Mouse (Mus musculus) embryonic facial prominence, embryonic 13.5 days (tissue): ENCODE measurements around the gene Kyat1. TPM values are rescaled to one million over a fixed set of nuclear protein-coding genes. Genes with fewer than 3 reads are reported as not detected.
A peak's percentile ranks its signal among the peaks of the same experiment; 100 is the strongest.

Experiments
- ATAC-seq: fragments of 200-750 bp; cut with Nextera tagmentation; 2 replicates; pipeline ENCODE4 v1.8.0; 2017; ENCODE audit warnings: low read depth; ENCODE audit not compliant: insufficient number of reproducible peaks, insufficient read depth, low FRiP score, low TSS enrichment
- H3K27ac ChIP-seq: fragments of 300-500 bp; sonication (generic); 2 replicates; pipeline ENCODE4 v1.5.1; 2015; ENCODE audit warnings: moderate library complexity, mild to moderate bottlenecking, inconsistent platforms
- H3K27me3 ChIP-seq: fragments of 300-500 bp; sonication (generic); 2 replicates; pipeline ENCODE4 v1.6.1; 2015; ENCODE audit warnings: mild to moderate bottlenecking, inconsistent platforms
- H3K36me3 ChIP-seq: fragments of 300-500 bp; sonication (generic); 2 replicates; pipeline ENCODE4 v1.6.1; 2015; ENCODE audit warnings: mild to moderate bottlenecking, inconsistent platforms
- H3K4me1 ChIP-seq: fragments of 300-500 bp; sonication (generic); 2 replicates; pipeline ENCODE4 v1.6.1; 2015; ENCODE audit warnings: inconsistent platforms
- H3K4me2 ChIP-seq: fragments of 300-500 bp; sonication (generic); 2 replicates; pipeline ENCODE4 v1.6.1; 2015; ENCODE audit warnings: moderate library complexity, mild to moderate bottlenecking, inconsistent platforms
- H3K4me3 ChIP-seq: fragments of 300-500 bp; sonication (generic); 2 replicates; pipeline ENCODE4 v1.5.1; 2015; ENCODE audit warnings: mild to moderate bottlenecking, inconsistent platforms
- H3K9ac ChIP-seq: fragments of 300-500 bp; sonication (generic); 2 replicates; pipeline ENCODE4 v1.6.1; 2015; ENCODE audit warnings: mild to moderate bottlenecking, inconsistent platforms
- H3K9me3 ChIP-seq: fragments of 300-500 bp; sonication (generic); 2 replicates; pipeline ENCODE4 v1.6.1; 2016; ENCODE audit warnings: inconsistent platforms
- WGBS: fragments of 180-500 bp; shearing (Covaris S2); methylation state at CpG from one replicate; pipeline ENCODE4 v1.1.7; 2015; ENCODE audit warnings: mixed read lengths; 5-methylcytosine and 5-hydroxymethylcytosine counted together
- polyA plus RNA-seq: library from polyadenylated mRNA; unstranded; fragments of >200 nt; fragmentation: Nextera tagmentation; extraction: Ambion mirVana; gene quantifications from 2 replicates; pipeline ENCODE4 v1.2.1, GENCODE M21; 2015

Kyat1 gene
- 9.4 and 10.0 TPM in 2 replicates for polyA plus RNA-seq

DNA sequence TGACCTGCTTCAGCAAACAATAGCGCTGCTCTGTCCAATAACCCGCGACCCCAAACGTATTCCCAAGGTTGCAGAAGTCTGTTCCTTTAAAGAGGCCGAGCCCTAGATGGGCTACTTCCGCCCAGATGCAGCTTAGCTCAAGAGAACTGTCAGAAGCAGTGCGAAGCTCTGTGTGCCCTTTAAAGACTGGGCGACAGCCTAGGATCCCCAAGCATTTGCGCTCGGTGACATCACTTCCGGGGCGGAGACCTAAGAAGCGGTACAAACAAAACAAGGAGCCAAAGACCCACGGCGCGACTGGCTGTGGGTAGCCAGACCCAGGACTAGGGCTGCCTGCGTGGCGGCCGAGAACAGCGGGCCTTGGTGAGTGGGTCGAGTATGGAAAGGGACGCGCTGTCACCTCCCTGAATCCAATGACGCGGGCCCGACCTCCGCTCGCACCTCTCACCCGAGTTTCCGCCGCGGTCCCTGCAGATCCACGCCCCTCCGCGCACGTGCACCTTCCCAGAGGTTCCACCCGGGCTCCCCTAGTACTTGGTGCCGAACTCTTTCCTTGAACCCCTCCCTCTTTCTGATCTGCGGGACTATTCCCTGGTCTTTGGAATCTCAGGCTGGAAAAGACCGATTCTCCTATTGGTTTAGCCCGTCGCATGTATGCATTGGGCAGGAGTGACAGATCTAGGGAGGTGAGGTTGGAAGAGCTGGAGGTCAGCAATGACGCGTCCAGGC, at the start of gene Kyat1:
Gene Kyat1, minus strand, starts transcription at position 219 of the 729 bp plus-strand sequence.
- H3K4me2 ChIP-seq: peak within 1 kb of the TSS; percentile 89
- H3K9ac ChIP-seq: peak within 1 kb of the TSS; percentile 71
- peaks cover 14% of the 10 kb centered on the region for H3K4me1 ChIP-seq
- peak within 1 kb of the TSS; percentile 63 for H3K4me3 ChIP-seq
- no peaks in the 10 kb centered on the region for H3K9me3 ChIP-seq
- H3K27me3 ChIP-seq: no peaks in the 10 kb centered on the region
- peak; percentile 88 for ATAC-seq
- no peaks in the 10 kb centered on the region for H3K36me3 ChIP-seq
- under 1% methylated on average over 44 of the region's 44 CpGs for WGBS
- peak within 1 kb of the TSS; percentile 78 for H3K27ac ChIP-seq

DNA sequence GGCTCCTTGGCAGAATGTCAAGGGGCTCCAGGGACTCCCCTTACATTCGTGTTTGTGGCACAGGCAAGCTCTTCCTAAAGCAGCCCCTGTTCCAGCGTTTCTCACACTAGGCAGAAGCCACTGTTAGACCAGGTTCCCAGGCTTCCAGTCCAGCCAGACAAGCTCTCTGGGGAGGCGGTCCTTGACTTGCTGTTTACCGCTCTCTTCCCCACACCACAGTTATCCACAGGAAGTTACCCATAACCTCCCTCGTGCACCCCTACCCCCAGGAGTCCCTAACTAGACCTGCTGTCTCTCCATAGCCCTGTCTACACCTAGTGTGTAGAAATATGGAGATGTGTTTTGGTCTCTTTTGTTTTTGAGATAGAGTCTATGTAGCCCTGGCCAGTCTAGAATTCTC, 48.2 kb upstream of the Kyat1 start:
- WGBS: 80% methylated on average over 5 of the region's 5 CpGs
- Histone ChIP-seq H3K27me3 (no peaks in the 10 kb centered on the region), H3K36me3 (peaks cover 93% of the 10 kb centered on the region), H3K4me2 (no peak overlapping the region), H3K9me3 (no peaks in the 10 kb centered on the region), H3K27ac (no peak overlapping the region), H3K9ac (no peak overlapping the region), H3K4me3 (no peak overlapping the region), H3K4me1 (peaks cover 11% of the 10 kb centered on the region)
- no peak for ATAC-seq

DNA sequence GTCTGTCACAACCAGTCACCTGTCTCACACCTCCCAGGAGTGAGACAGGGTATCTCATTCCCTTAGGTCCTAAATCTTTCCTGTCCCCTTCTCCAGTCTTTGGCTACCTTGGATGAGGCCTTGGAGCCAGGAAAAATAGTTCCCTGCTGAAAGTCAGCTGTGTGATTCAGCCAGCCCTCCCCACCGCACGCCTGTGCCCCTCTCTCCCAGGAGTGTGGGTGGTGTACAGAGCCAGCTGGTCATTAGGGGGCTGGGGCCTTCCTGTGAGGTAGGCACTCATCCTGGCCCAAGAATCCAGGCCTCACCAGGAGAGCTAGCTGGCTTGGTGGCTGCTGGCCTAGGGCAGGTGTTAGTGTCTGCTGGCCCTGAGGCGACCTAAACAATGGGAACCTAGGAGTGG, 46.9 kb upstream of the Kyat1 start:
- Histone ChIP-seq H3K4me2 (no peak overlapping the region), H3K4me1 (peaks cover 11% of the 10 kb centered on the region), H3K9ac (no peak overlapping the region), H3K9me3 (no peaks in the 10 kb centered on the region), H3K36me3 (peaks cover 88% of the 10 kb centered on the region), H3K4me3 (no peak overlapping the region), H3K27ac (no peak overlapping the region), H3K27me3 (no peaks in the 10 kb centered on the region)
- ATAC-seq: no peak
- WGBS: 73% methylated on average over 3 of the region's 3 CpGs

DNA sequence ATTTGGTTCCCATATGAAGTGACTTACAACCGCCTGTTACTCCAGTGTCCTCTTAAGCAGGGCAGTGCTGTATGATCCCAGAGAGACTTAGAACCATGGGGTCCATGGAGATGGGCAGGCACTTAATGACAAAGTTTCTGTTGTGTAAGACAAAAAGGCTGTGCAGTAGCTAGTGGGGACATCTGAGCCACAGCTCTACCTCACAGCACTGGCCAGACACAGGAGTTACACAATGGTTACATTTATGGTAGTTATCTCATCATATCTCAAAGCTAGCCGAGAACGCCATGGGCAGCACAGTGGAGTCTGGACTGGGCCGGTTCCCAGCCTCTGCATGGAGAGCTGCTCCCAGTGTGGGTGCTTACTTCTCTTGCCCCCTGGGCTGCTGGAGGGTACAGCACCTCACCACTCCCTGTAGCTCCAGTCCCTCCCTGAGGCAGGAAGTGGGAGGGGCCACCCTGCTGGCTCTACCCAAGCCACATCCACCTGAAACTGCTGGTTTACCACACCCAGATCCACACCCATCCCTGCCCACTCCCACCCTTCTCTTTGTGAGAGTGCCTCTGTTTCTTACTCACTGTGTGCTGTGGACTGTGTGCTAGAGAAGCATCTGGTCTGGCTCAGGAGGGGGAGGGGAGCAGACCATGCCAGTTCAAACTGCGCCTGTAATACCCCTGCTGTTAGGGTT, 45.9 kb upstream of the Kyat1 start:
- Histone ChIP-seq H3K9ac (no peak overlapping the region), H3K27ac (peak overlapping the region; percentile 22; the same call in 1 of the 2 replicates), H3K4me1 (peaks cover 11% of the 10 kb centered on the region), H3K27me3 (no peaks in the 10 kb centered on the region), H3K9me3 (no peaks in the 10 kb centered on the region), H3K4me3 (no peak overlapping the region), H3K4me2 (no peak overlapping the region), H3K36me3 (peaks cover 78% of the 10 kb centered on the region)
- ATAC-seq: no peak; the same call in 1 of the 2 replicates
- WGBS: 78% methylated on average over 5 of the region's 5 CpGs

DNA sequence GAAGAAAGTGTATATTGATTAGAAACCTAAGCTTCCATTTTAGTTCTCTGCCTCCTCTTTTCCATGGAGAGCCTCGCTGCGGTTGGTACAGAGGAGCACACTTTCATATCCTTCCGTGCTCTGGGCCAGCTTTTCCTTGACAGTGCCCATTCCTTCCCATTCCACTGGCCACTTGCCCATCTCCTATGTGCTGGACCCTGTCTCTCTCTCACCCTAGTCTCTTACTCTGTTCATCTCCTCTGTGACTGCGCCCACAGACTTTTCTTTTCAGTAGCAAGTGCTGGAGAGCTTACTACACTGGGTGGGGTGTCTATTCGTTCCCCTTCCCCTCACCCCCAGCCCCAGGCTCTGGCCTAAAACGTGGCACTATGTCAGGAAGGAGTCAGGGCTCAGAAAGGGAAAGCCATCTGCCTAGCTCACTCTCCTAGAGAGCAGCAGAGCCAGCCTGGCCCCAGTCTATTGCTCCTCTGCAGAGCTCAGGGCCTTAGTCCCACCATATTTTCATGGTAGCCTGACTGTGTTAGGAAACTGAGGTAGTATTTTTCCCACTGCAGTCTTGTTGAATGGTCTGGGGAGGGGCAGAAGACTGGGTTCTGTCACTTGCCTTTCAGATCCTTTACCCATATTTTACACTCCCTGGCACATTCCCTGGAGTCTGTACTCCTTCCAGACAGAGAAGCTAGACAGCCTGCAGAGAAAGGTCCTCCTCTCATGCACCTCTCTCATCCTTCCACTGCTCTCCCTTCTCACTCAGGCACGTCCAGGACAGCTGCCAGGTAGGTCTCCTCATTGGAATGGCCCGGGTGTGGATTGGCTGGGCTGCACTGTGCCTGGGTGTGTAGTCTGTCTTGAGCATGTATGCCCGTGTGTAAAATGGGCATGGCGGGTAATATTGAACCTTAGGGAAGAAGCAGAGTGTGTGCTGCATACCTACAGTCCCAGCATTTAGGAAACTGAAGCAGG, 44.8 kb upstream of the Kyat1 start:
- Histone ChIP-seq H3K9me3 (no peaks in the 10 kb centered on the region), H3K9ac (no peak overlapping the region), H3K27ac (no peak overlapping the region), H3K36me3 (peaks cover 77% of the 10 kb centered on the region), H3K4me3 (no peak overlapping the region), H3K27me3 (no peaks in the 10 kb centered on the region), H3K4me1 (peaks cover 14% of the 10 kb centered on the region), H3K4me2 (no peak overlapping the region)
- ATAC-seq: no peak
- WGBS: 87% methylated on average over 10 of the region's 10 CpGs

DNA sequence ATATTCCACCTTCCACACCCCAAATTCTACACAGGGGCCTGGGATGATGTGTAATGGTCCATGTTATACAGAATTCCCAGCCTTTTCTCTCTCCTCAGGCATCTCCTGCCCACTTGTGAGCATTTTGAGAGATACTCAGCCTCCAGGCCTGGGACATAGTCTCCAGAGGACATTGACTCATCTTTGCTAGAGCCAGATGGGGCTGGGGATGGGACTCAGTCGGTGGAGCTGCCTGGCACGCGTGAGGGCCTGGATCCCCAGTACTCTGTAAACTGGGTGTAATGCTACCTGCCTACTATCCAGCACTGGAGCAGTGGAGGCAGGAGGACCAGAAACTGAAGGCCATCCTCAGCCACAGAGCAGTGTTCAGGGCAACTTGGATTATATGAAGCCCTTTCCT, 43.5 kb upstream of the Kyat1 start:
- 98% methylated on average over 3 of the region's 3 CpGs for WGBS
- H3K4me3 ChIP-seq: no peak overlapping the region
- H3K9me3 ChIP-seq: no peaks in the 10 kb centered on the region
- peaks cover 75% of the 10 kb centered on the region for H3K36me3 ChIP-seq
- peaks cover 16% of the 10 kb centered on the region for H3K4me1 ChIP-seq
- no peak overlapping the region for H3K27ac ChIP-seq
- H3K27me3 ChIP-seq: no peaks in the 10 kb centered on the region
- H3K9ac ChIP-seq: 0 out of 2 replicates have a peak overlapping the region, but pooled peaks have one; percentile 21
- no peak for ATAC-seq
- H3K4me2 ChIP-seq: no peak overlapping the region

DNA sequence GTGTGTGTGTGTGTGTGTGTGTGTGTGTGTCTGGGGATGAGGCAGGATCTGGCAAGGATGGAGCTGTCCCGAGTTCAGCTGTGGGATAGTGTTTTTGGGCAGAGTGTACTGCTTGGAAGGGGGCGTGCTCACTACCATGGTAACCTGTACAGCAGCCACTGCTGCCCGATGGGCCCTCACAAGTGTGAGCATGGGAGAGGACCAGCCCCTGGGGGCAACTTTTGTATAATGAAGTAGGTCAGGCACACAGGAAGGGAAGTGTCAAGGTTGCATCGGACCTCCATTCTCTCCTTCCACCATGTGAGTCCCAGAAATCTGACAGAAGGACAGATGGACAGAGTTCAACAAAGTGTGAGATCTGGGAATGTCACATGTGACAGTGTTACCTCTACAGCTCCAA, 42.0 kb upstream of the Kyat1 start:
- Histone ChIP-seq H3K4me2 (no peak overlapping the region), H3K4me3 (no peak overlapping the region), H3K9ac (no peak overlapping the region), H3K9me3 (no peaks in the 10 kb centered on the region), H3K4me1 (peaks cover 14% of the 10 kb centered on the region), H3K36me3 (peaks cover 79% of the 10 kb centered on the region), H3K27ac (no peak overlapping the region), H3K27me3 (no peaks in the 10 kb centered on the region)
- 64% methylated on average over 4 of the region's 4 CpGs for WGBS
- no peak for ATAC-seq

DNA sequence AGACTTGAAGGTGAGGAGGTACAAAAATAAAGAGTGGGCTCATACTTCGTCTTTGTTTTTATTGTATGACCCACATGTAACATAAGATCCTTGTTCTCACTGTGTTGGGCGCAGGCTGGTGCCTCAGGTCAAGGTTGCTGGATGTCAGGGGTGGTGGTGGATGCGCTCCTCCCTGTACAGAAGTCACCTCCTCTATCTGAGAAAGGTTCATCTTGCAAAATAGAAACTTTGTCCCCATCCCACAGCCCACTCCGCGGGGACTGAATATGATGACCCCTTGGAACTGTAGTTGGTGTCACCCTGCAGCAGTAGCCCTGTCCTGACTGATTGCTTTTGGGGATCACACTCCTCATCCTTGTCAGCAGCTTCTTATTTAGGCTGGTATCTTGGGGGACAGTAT, 41.4 kb upstream of the Kyat1 start:
- peaks cover 13% of the 10 kb centered on the region for H3K4me1 ChIP-seq
- WGBS: 86% methylated on average over 5 of the region's 5 CpGs
- ATAC-seq: no peak
- H3K9ac ChIP-seq: no peak overlapping the region
- no peaks in the 10 kb centered on the region for H3K27me3 ChIP-seq
- H3K36me3 ChIP-seq: peaks cover 79% of the 10 kb centered on the region
- no peak overlapping the region for H3K4me3 ChIP-seq
- no peaks in the 10 kb centered on the region for H3K9me3 ChIP-seq
- H3K4me2 ChIP-seq: no peak overlapping the region
- no peak overlapping the region for H3K27ac ChIP-seq

DNA sequence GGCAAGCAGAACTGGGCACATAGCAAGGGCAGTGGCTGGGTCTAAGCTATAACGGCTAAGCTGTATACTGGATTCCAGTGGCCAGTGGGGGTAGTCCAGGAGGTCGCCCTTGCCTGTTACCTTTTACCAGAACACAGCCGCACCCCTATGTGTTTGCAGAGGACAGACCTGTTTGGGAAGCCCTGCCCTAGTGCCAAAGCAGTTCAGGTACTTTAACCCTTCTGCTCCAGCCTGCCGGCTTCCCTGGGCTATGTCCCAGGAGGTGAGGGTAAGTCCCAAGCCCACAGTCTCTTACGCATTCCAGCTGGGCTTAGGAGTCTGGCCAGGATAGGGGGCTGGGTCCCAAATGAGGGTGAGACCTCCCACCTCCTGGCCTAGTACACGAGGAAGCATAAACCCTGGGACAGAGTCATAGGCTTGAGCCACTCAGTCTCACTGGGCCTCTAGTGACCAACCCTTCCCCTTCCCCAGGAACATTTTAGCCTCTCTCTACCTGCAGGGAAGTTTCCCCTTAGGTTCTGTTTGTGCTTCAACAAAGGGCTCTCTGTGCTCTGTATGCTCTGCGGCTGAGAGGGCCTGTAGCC, 39.0 kb upstream of the Kyat1 start:
- Histone ChIP-seq H3K4me1 (peaks cover 7% of the 10 kb centered on the region), H3K36me3 (peaks cover 75% of the 10 kb centered on the region), H3K4me3 (no peak overlapping the region), H3K27ac (0 out of 2 replicates have a peak overlapping the region, but pooled peaks have one; percentile 7), H3K4me2 (no peak overlapping the region), H3K9ac (no peak overlapping the region), H3K9me3 (no peaks in the 10 kb centered on the region), H3K27me3 (no peaks in the 10 kb centered on the region)
- 54% methylated on average over 7 of the region's 7 CpGs for WGBS
- no peak for ATAC-seq

DNA sequence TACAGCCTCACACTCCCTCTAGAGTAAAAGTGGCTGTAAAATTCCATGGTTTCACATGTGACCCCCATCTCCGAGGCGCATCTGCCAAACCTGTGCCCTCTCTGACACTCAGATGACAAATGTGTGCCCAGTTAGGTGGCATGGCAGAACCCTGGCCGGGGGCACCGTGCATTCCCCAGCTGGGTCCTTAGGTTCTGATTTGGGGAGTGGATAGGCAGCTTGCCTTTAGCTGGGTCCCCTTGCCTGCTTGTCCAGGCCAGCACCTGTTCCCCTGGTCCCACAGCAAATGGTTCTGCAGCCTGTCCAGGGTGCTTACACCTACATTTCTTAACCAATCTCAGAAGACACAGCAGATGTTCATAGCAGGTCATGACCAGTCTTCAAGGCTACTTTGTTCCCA, 37.7 kb upstream of the Kyat1 start:
- Histone ChIP-seq H3K4me3 (no peak overlapping the region), H3K4me2 (no peak overlapping the region), H3K4me1 (peaks cover 20% of the 10 kb centered on the region), H3K27ac (no peak overlapping the region), H3K9me3 (no peaks in the 10 kb centered on the region), H3K27me3 (no peaks in the 10 kb centered on the region), H3K9ac (no peak overlapping the region), H3K36me3 (peaks cover 63% of the 10 kb centered on the region)
- WGBS: 96% methylated on average over 4 of the region's 4 CpGs
- no peak for ATAC-seq

DNA sequence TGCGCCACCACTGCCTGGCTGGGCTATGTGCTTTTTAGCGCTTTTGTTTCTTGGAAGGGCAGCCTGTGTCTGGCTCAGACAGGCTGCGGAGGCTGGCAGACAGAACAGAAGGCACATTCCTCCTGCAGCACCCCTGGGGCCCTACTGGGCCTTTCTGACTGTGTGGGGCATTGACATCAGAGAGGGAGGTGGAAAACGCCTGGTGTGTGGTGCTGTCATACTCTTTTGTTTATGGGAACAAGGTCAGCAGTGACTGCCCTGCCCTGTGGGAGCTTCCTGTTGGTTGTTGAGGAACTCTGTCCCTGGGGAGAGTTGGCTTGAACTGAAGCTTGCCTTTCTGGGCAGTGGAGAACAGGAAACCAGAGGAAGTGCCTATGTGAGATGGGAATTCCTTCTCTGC, 36.9 kb upstream of the Kyat1 start:
- Histone ChIP-seq H3K27ac (no peak overlapping the region), H3K4me2 (no peak overlapping the region), H3K36me3 (peaks cover 58% of the 10 kb centered on the region), H3K27me3 (no peaks in the 10 kb centered on the region), H3K9me3 (no peaks in the 10 kb centered on the region), H3K9ac (no peak overlapping the region), H3K4me1 (peaks cover 23% of the 10 kb centered on the region), H3K4me3 (no peak overlapping the region)
- no peak for ATAC-seq
- WGBS: 44% methylated on average over 4 of the region's 4 CpGs
